Mouse (Mus musculus): ENCODE measurements around the gene Col6a2.

- TF ChIP-seq CTCF (IDR thresholded peaks at IDR 0.05; ENCODE audit: borderline replicate concordance, insufficient read depth, low read length) (no peak), POLR2A (IDR thresholded peaks at IDR 0.05; ENCODE audit: low read depth, low read length) (no peak)
Measured at GRCm38 (mm10) chr10:76643446-76643845, 20.0 kb upstream of the Col6a2 start.

All from embryonic fibroblast, embryonic 13.5 days (primary cell).